Mouse (Mus musculus) kidney, embryonic 14.5 days (tissue): ENCODE results near the gene Psmb6. TPM values are rescaled to one million over a fixed set of nuclear protein-coding genes. Genes with fewer than 3 reads are reported as not detected.
"Not testable (repeated sequence)": the region's sequence is repeated elsewhere in the genome, so short reads cannot be mapped to it uniquely, and the experiment has no call there.

Experiments
- ATAC-seq: fragments of 200-750 bp; cut with Nextera tagmentation; 2 replicates; pipeline ENCODE4 v1.8.0; 2017; ENCODE audit warnings: moderate number of reproducible peaks, mild to moderate bottlenecking, moderate TSS enrichment, moderate library complexity; ENCODE audit not compliant: low FRiP score, low TSS enrichment
- H3K27ac ChIP-seq: fragments of 300-500 bp; sonication (generic); 2 replicates; pipeline ENCODE4 v1.5.1; 2014; ENCODE audit warnings: low read depth, mild to moderate bottlenecking, low read length, moderate library complexity, mixed read lengths
- H3K27me3 ChIP-seq: fragments of 300-500 bp; sonication (generic); 2 replicates; pipeline ENCODE4 v1.6.1; 2014; ENCODE audit warnings: mild to moderate bottlenecking, low read length; ENCODE audit not compliant: control insufficient read depth, insufficient read depth
- H3K36me3 ChIP-seq: fragments of 300-500 bp; sonication (generic); 2 replicates; pipeline ENCODE4 v1.6.1; 2014; ENCODE audit warnings: low read length, mixed read lengths; ENCODE audit not compliant: control insufficient read depth, insufficient read depth
- H3K4me1 ChIP-seq: fragments of 300-500 bp; sonication (generic); 2 replicates; pipeline ENCODE4 v1.6.1; 2014; ENCODE audit warnings: low read length, mixed read lengths; ENCODE audit not compliant: control insufficient read depth, insufficient read depth
- H3K4me2 ChIP-seq: fragments of 300-500 bp; sonication (generic); replicated peaks from 2 replicates; pipeline ENCODE4 v1.6.1; 2014; ENCODE audit warnings: low read depth, mild to moderate bottlenecking, low read length
- H3K4me3 ChIP-seq: fragments of 300-500 bp; sonication (generic); 2 replicates; pipeline ENCODE4 v1.5.1; 2014; ENCODE audit warnings: mild to moderate bottlenecking, low read length
- H3K9ac ChIP-seq: fragments of 300-500 bp; sonication (generic); 2 replicates; pipeline ENCODE4 v1.6.1; 2014; ENCODE audit warnings: low read depth, mild to moderate bottlenecking, low read length, moderate library complexity
- H3K9me3 ChIP-seq: fragments of 300-500 bp; sonication (generic); 2 replicates; pipeline ENCODE4 v1.6.1; 2016; ENCODE audit warnings: low read length; ENCODE audit not compliant: control insufficient read depth
- WGBS: fragments of 180-500 bp; shearing (Covaris S2); extraction: QIAGEN DNeasy Blood & Tissue Kit; methylation state at CpG from one replicate; pipeline ENCODE4 v1.1.7; 2014; 5-methylcytosine and 5-hydroxymethylcytosine counted together
- polyA plus RNA-seq: library from polyadenylated mRNA; unstranded; fragments of >200 nt; fragmentation: Nextera tagmentation; extraction: Ambion mirVana; gene quantifications from 2 replicates; pipeline ENCODE4 v1.2.1, GENCODE M21; 2014

Psmb6 gene
- polyA plus RNA-seq, 1 experiment from 2014 or later = 823 TPM

DNA sequence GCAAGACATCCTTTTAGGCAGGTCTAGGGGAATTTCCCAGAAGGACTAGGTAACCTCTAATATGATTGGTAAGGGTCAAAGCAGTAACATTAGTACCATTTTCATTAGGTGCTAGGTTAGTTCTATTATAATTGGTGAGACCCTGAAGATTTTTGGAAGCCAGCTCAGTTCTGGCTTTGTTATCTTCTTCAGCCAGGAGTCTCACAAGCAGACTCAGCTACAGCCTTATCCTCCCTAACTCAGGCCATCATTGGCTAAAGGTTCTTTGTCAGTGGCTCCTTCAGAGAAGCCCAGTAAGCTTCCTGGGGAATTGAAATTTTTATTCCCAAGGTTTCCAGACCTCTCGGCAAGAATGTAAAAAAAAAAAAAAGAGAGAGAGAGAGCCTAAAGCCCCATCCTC, 6.7 kb upstream of the Psmb6 start:
- no peak overlapping the region for H3K9ac ChIP-seq
- H3K4me2 ChIP-seq = no peak overlapping the region
- no peak for ATAC-seq
- peaks cover 10% of the 10 kb centered on the region; the same call in 1 of the 2 replicates for H3K4me1 ChIP-seq
- H3K36me3 ChIP-seq = no peaks in the 10 kb centered on the region
- WGBS = 59% methylated on average over 1 of the region's 1 CpGs
- no peaks in the 10 kb centered on the region for H3K9me3 ChIP-seq
- H3K27me3 ChIP-seq = no peaks in the 10 kb centered on the region; the same call in 1 of the 2 replicates
- no peak overlapping the region for H3K4me3 ChIP-seq
- H3K27ac ChIP-seq = no peak overlapping the region

DNA sequence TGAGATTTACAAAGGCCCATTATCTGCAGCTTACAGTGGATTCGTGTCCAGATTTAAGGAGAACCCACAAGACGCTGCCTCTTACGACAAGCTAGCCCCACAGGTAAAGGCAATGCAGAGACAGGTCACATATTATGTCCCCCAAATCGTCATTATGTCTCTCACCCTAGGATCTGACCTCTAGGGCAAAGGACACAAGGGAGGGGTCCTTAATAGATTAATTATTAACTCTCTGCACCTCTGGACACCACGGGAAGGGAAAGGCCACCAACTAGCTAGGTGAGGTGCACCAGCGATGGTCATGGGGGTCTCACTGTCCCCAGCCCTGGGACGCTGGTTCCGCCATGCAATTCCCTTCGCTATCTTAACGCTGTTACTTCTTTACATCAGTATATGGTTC, 6.2 kb upstream of the Psmb6 start, which contains the start of gene Gltpd2:
Gltpd2 (plus strand) TSS at position 274 of the 400 bp plus-strand sequence.
- no peaks in the 10 kb centered on the region for H3K9me3 ChIP-seq
- no peak for ATAC-seq
- H3K36me3 ChIP-seq = no peaks in the 10 kb centered on the region
- H3K4me2 ChIP-seq = peak within 1 kb of the TSS; percentile 45
- peak within 1 kb of the TSS; percentile 31 for H3K4me3 ChIP-seq
- no peaks in the 10 kb centered on the region; the same call in 1 of the 2 replicates for H3K27me3 ChIP-seq
- WGBS = 83% methylated on average over 10 of the region's 10 CpGs
- peak within 1 kb of the TSS; percentile 57 for H3K9ac ChIP-seq
- no peak within 1 kb of the TSS for H3K27ac ChIP-seq
- H3K4me1 ChIP-seq = peaks cover 10% of the 10 kb centered on the region; the same call in 1 of the 2 replicates

DNA sequence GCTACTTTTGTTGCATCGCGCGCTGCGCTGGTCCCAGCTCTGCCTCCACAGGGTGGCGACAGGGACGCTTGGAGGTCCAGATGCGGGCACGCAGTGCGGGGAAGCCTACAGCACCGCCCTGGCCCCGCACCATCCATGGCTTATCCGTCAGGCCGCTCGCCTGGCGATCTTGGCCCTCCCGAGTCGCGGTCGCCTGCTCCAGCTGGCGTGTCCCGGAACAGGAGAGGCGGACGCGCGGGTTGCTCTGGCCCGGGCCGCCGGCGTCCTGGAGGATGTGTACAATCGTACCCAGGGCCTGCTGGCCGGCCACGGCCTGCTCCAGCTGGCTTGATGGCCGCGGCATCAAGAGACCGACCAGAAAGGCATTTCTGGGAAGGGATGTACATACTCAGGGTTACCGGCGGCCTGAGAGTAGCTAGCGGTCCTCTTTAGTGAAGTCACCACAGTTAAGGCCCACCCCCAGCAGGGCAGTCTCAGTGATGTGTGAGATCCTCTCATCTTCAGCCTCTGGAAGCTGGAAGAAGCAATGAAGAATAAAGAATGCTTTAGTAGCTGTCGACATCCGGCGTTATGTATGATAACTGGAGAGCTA, 4.9 kb upstream of the Psmb6 start:
- H3K4me1 ChIP-seq = peaks cover 7% of the 10 kb centered on the region; the same call in 1 of the 2 replicates
- H3K9ac ChIP-seq = peak overlapping the region; percentile 57
- H3K9me3 ChIP-seq = no peaks in the 10 kb centered on the region
- no peaks in the 10 kb centered on the region for H3K36me3 ChIP-seq
- 11% methylated on average over 41 of the region's 41 CpGs for WGBS
- peak; percentile 60 for ATAC-seq
- peak overlapping the region; percentile 31 for H3K4me3 ChIP-seq
- no peaks in the 10 kb centered on the region; the same call in 1 of the 2 replicates for H3K27me3 ChIP-seq
- H3K27ac ChIP-seq = peak overlapping the region; percentile 71
- peak overlapping the region; percentile 45 for H3K4me2 ChIP-seq

DNA sequence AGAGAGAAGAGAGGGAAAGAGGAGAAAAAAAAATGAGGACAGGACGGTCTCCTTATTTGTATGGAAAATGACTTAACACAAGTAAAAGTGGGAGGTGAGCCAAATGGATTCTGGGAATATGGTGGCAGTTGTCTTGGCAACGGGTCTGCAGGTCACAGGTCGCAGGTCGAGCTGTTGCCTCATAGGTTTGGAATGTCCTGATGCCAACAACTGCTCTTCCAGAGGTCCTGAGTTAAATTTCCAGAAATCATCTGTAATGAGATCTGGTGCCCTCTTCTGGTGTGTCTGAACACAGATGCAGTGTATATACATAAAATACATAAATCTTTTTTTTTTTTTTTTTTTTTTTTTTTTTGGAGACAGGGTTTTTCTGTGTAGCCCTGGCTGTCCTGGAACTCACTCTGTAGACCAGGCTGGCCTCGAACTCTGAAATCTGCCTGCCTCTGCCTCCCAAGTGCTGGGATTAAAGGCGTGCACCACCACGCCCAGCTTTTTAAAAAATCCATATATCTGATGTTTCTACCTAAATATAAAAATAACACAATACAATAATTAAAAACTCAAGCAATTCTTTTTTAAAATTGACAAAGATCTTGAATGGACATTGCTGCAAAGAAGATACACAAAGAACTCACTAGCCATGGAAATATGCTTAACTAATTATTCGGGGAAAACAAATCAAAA, 1.7 kb upstream of the Psmb6 start:
- not testable (repeated sequence) for H3K9ac ChIP-seq, ATAC-seq, H3K9me3 ChIP-seq, H3K27me3 ChIP-seq, H3K27ac ChIP-seq, H3K4me3 ChIP-seq, H3K4me2 ChIP-seq
- WGBS = 84% methylated on average over 8 of the region's 8 CpGs
- H3K4me1 ChIP-seq = peaks cover 12% of the 10 kb centered on the region
- H3K36me3 ChIP-seq = peaks cover 20% of the 10 kb centered on the region

DNA sequence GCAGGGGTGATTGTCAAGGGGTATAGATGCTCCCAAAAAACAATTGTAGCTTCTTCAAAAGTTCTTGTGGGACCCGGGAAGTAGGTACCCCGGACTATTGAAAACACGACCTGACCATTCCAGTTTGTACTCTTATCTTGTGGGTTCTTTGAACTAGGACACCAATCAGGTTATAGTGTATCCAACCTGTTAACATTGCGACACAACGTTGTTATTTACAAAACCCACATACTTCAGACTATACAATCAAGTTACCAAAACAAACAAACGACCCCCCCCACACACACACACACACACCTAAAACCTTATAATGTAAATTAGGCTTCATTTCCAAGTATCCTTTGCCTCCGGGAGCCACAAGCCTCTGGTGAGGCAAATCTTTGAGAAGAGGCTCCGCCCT, 385 bp upstream of the Psmb6 start:
- H3K4me1 ChIP-seq = peaks cover 9% of the 10 kb centered on the region
- H3K9ac ChIP-seq = 0 out of 2 replicates have a peak overlapping the region, but pooled peaks have one; percentile 40
- no peak for ATAC-seq
- WGBS = 5% methylated on average over 8 of the region's 8 CpGs
- H3K4me3 ChIP-seq = peak overlapping the region; percentile 81
- H3K9me3 ChIP-seq = no peaks in the 10 kb centered on the region
- peaks cover 28% of the 10 kb centered on the region for H3K36me3 ChIP-seq
- H3K4me2 ChIP-seq = peak overlapping the region; percentile 41
- no peak overlapping the region for H3K27ac ChIP-seq
- no peaks in the 10 kb centered on the region for H3K27me3 ChIP-seq

DNA sequence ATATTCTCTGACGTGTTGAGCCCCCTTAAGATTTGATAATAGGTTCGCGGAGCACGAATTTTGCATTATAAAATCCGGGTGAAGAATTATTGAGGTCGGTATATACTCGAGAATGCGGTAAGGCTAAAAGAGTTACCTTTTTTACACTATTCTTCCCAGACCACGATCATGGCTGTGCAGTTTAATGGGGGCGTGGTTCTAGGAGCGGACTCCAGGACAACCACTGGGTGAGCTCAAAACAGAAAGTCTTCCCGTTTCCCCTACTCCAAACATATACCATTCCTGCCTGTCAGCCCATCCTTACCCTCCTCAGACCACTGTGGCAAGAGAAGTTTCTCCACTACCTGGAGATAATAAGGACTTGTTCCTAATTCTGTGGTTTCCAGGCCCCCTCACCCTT, 559 bp downstream of the Psmb6 start:
- WGBS = 2% methylated on average over 12 of the region's 12 CpGs

DNA sequence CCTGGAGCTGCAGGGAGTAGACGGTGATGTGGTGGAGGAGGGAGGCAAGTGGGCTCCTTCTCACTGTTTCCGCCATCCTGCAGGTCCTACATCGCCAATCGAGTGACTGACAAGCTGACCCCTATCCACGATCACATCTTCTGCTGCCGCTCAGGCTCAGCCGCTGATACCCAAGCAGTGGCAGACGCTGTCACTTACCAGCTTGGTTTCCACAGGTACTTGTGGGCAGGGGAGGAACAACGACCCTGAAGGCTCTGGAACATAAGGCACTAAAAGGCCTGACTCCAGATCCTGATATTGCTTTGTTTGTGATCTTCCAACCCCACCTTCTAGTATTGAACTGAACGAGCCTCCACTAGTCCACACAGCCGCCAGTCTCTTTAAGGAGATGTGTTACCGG, 1.0 kb downstream of the Psmb6 start:
- Histone ChIP-seq H3K4me1 (peaks cover 5% of the 10 kb centered on the region; the same call in 1 of the 2 replicates), H3K27me3 (no peaks in the 10 kb centered on the region), H3K9me3 (no peaks in the 10 kb centered on the region), H3K4me2 (peak overlapping the region; percentile 51), H3K27ac (no peak overlapping the region), H3K9ac (peak overlapping the region; percentile 78; the same call in 1 of the 2 replicates), H3K4me3 (peak overlapping the region; percentile 81), H3K36me3 (peaks cover 28% of the 10 kb centered on the region)
- no peak for ATAC-seq
- 86% methylated on average over 12 of the region's 12 CpGs for WGBS

More for the DNA sequence above, 559 bp downstream of the Psmb6 start:
- peak overlapping the region; percentile 78 for H3K9ac ChIP-seq
- no peaks in the 10 kb centered on the region for H3K9me3 ChIP-seq
- H3K27me3 ChIP-seq = no peaks in the 10 kb centered on the region
- no peak overlapping the region for H3K27ac ChIP-seq
- peak overlapping the region; percentile 81 for H3K4me3 ChIP-seq
- peaks cover 5% of the 10 kb centered on the region; the same call in 1 of the 2 replicates for H3K4me1 ChIP-seq
- H3K4me2 ChIP-seq = peak overlapping the region; percentile 51
- ATAC-seq = peak; percentile 28; the same call in 1 of the 2 replicates
- H3K36me3 ChIP-seq = peaks cover 28% of the 10 kb centered on the region

DNA sequence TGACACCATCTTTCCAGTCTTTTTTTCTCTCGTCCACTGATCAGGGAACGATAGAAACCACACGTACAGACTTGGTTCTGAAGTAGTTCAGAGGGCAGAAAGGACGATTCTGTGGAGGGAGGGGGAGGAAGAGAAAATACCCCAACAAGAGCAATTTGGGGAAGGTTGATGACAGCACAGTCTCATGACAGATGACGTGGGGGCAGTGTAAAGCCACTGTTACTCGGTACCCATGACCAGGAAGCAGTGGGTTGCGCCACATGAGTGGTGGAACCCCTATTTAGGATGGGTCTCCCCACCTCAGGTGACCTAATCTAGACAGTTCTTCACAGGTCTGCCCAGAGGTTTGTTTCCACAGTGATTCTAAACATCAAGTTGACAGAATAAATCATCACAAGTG, 3.4 kb downstream of the Psmb6 start:
- Histone ChIP-seq H3K4me2 (no peak overlapping the region), H3K9me3 (no peaks in the 10 kb centered on the region), H3K4me3 (no peak overlapping the region), H3K36me3 (peaks cover 28% of the 10 kb centered on the region), H3K27ac (no peak overlapping the region), H3K27me3 (no peaks in the 10 kb centered on the region), H3K9ac (no peak overlapping the region), H3K4me1 (peaks cover 5% of the 10 kb centered on the region; the same call in 1 of the 2 replicates)
- ATAC-seq = no peak
- 89% methylated on average over 7 of the region's 7 CpGs for WGBS

DNA sequence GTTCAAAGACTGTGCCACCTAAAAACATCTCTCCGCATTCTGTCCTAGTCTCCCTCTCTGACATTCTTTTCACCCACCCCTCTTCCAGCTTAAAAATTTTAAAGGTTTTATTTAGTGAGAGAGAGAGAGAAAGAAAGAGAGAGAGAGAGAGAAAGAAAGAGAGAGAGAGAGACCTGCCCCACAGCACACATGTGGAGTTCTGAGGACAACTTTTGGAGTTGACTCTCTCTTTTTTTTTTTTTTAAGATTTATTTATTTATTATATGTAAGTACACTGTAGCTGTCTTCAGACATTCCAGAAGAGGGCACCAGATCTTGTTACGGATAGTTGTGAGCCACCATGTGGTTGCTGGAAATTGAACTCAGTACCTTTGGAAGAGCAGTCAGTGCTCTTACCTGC, 5.9 kb downstream of the Psmb6 start:
- not testable (repeated sequence) for H3K4me1 ChIP-seq, H3K9ac ChIP-seq, ATAC-seq, H3K27ac ChIP-seq, H3K4me3 ChIP-seq, H3K4me2 ChIP-seq, H3K27me3 ChIP-seq, H3K9me3 ChIP-seq
- peaks cover 28% of the 10 kb centered on the region for H3K36me3 ChIP-seq
- 84% methylated on average over 2 of the region's 2 CpGs for WGBS
